Mouse (Mus musculus): ENCODE data around the gene Micu1. TPM values are rescaled to one million over a fixed set of nuclear protein-coding genes. Genes with fewer than 3 reads are reported as not detected.

The Micu1 gene
- polyA plus RNA-seq, 1 experiment from 2014 or later = 42.8 TPM

GRCm38 (mm10) chr10:59825137-59825812, 123.0 kb downstream of the Micu1 start:
- Histone ChIP-seq H3K27me3 (ENCODE audit: control insufficient read depth, insufficient read depth, low read length) (no peaks in the 10 kb centered on the region), H3K9ac (ENCODE audit: low read depth, low read length) (no peak overlapping the region), H3K4me1 (ENCODE audit: control insufficient read depth, insufficient read depth, low read length) (no peaks in the 10 kb centered on the region), H3K27ac (ENCODE audit: low read depth, low read length) (no peak overlapping the region), H3K9me3 (replicated peaks; ENCODE audit: control insufficient read depth, low read length) (no peaks in the 10 kb centered on the region), H3K36me3 (ENCODE audit: control insufficient read depth, insufficient read depth, low read length) (peaks cover 13% of the 10 kb centered on the region), H3K4me3 (ENCODE audit: low read depth, low read length) (no peak overlapping the region), H3K4me2 (no peak overlapping the region)
- 74% methylated on average over 16 of the region's 16 CpGs for WGBS (ENCODE audit: insufficient replicate concordance)
- ATAC-seq (replicated peaks; ENCODE audit: insufficient number of reproducible peaks, low FRiP score, low TSS enrichment) = no peak

GRCm38 (mm10) chr10:59829886-59830285, 127.6 kb downstream of the Micu1 start:
- Histone ChIP-seq H3K4me2 (no peak overlapping the region), H3K4me1 (ENCODE audit: control insufficient read depth, insufficient read depth, low read length) (no peaks in the 10 kb centered on the region), H3K4me3 (ENCODE audit: low read depth, low read length) (no peak overlapping the region), H3K36me3 (ENCODE audit: control insufficient read depth, insufficient read depth, low read length) (peaks cover 15% of the 10 kb centered on the region), H3K27ac (ENCODE audit: low read depth, low read length) (no peak overlapping the region), H3K27me3 (ENCODE audit: control insufficient read depth, insufficient read depth, low read length) (no peaks in the 10 kb centered on the region), H3K9ac (ENCODE audit: low read depth, low read length) (no peak overlapping the region), H3K9me3 (replicated peaks; ENCODE audit: control insufficient read depth, low read length) (no peaks in the 10 kb centered on the region)
- whole genome bisulfite sequencing (ENCODE audit: insufficient replicate concordance) = 93% methylated on average over 6 of the region's 6 CpGs
- no peak for ATAC-seq (replicated peaks; ENCODE audit: insufficient number of reproducible peaks, low FRiP score, low TSS enrichment)

GRCm38 (mm10) chr10:59831950-59832349, 129.7 kb downstream of the Micu1 start:
- no peak overlapping the region for H3K27ac ChIP-seq (ENCODE audit: low read depth, low read length)
- no peak for ATAC-seq (replicated peaks; ENCODE audit: insufficient number of reproducible peaks, low FRiP score, low TSS enrichment)
- H3K4me1 ChIP-seq (ENCODE audit: control insufficient read depth, insufficient read depth, low read length) = no peaks in the 10 kb centered on the region
- no peak overlapping the region for H3K4me2 ChIP-seq
- H3K9ac ChIP-seq (ENCODE audit: low read depth, low read length) = no peak overlapping the region
- 58% methylated on average over 7 of the region's 7 CpGs for WGBS (ENCODE audit: insufficient replicate concordance)
- H3K4me3 ChIP-seq (ENCODE audit: low read depth, low read length) = no peak overlapping the region
- peaks cover 15% of the 10 kb centered on the region for H3K36me3 ChIP-seq (ENCODE audit: control insufficient read depth, insufficient read depth, low read length)
- no peaks in the 10 kb centered on the region for H3K27me3 ChIP-seq (ENCODE audit: control insufficient read depth, insufficient read depth, low read length)
- no peaks in the 10 kb centered on the region for H3K9me3 ChIP-seq (replicated peaks; ENCODE audit: control insufficient read depth, low read length)

- Histone ChIP-seq H3K9me3 (replicated peaks; ENCODE audit: control insufficient read depth, low read length) (no peaks in the 10 kb centered on the region), H3K36me3 (ENCODE audit: control insufficient read depth, insufficient read depth, low read length) (peaks cover 4% of the 10 kb centered on the region), H3K4me1 (ENCODE audit: control insufficient read depth, insufficient read depth, low read length) (no peaks in the 10 kb centered on the region), H3K9ac (ENCODE audit: low read depth, low read length) (no peak overlapping the region), H3K4me2 (no peak overlapping the region), H3K27ac (ENCODE audit: low read depth, low read length) (no peak overlapping the region), H3K4me3 (ENCODE audit: low read depth, low read length) (no peak overlapping the region), H3K27me3 (ENCODE audit: control insufficient read depth, insufficient read depth, low read length) (no peaks in the 10 kb centered on the region)
- 77% methylated on average over 14 of the region's 14 CpGs for WGBS (ENCODE audit: insufficient replicate concordance)
- ATAC-seq (replicated peaks; ENCODE audit: insufficient number of reproducible peaks, low FRiP score, low TSS enrichment) = no peak
Measured at GRCm38 (mm10) chr10:59835301-59836155, 133.3 kb downstream of the Micu1 start.

- Histone ChIP-seq H3K4me1 (ENCODE audit: control insufficient read depth, insufficient read depth, low read length) (no peaks in the 10 kb centered on the region), H3K4me2 (no peak overlapping the region), H3K9me3 (replicated peaks; ENCODE audit: control insufficient read depth, low read length) (no peaks in the 10 kb centered on the region), H3K36me3 (ENCODE audit: control insufficient read depth, insufficient read depth, low read length) (peaks cover 5% of the 10 kb centered on the region), H3K9ac (ENCODE audit: low read depth, low read length) (no peak overlapping the region), H3K27ac (ENCODE audit: low read depth, low read length) (no peak overlapping the region), H3K27me3 (ENCODE audit: control insufficient read depth, insufficient read depth, low read length) (no peaks in the 10 kb centered on the region), H3K4me3 (ENCODE audit: low read depth, low read length) (no peak overlapping the region)
- WGBS (ENCODE audit: insufficient replicate concordance) = 91% methylated on average over 5 of the region's 5 CpGs
- ATAC-seq (replicated peaks; ENCODE audit: insufficient number of reproducible peaks, low FRiP score, low TSS enrichment) = no peak
Measured at GRCm38 (mm10) chr10:59837490-59837889, 135.2 kb downstream of the Micu1 start.

GRCm38 (mm10) chr10:59841434-59841833, 139.2 kb downstream of the Micu1 start:
- WGBS (ENCODE audit: insufficient replicate concordance) = 93% methylated on average over 8 of the region's 8 CpGs

GRCm38 (mm10) chr10:59843125-59843524, 140.8 kb downstream of the Micu1 start:
- H3K4me3 ChIP-seq (ENCODE audit: low read depth, low read length) = no peak overlapping the region
- no peak overlapping the region for H3K9ac ChIP-seq (ENCODE audit: low read depth, low read length)
- no peak overlapping the region for H3K27ac ChIP-seq (ENCODE audit: low read depth, low read length)
- 42% methylated on average over 5 of the region's 5 CpGs for WGBS (ENCODE audit: insufficient replicate concordance)
- H3K4me2 ChIP-seq = no peak overlapping the region
- no peaks in the 10 kb centered on the region for H3K9me3 ChIP-seq (replicated peaks; ENCODE audit: control insufficient read depth, low read length)
- no peaks in the 10 kb centered on the region for H3K4me1 ChIP-seq (ENCODE audit: control insufficient read depth, insufficient read depth, low read length)
- ATAC-seq (replicated peaks; ENCODE audit: insufficient number of reproducible peaks, low FRiP score, low TSS enrichment) = no peak
- H3K27me3 ChIP-seq (ENCODE audit: control insufficient read depth, insufficient read depth, low read length) = no peaks in the 10 kb centered on the region
- H3K36me3 ChIP-seq (ENCODE audit: control insufficient read depth, insufficient read depth, low read length) = 0 out of 2 replicates have a peak, but pooled peaks cover 3% of the 10 kb centered on the region

More at GRCm38 (mm10) chr10:59841434-59841833, 139.2 kb downstream of the Micu1 start:
- Histone ChIP-seq H3K27me3 (ENCODE audit: control insufficient read depth, insufficient read depth, low read length) (no peaks in the 10 kb centered on the region), H3K27ac (ENCODE audit: low read depth, low read length) (no peak overlapping the region), H3K9ac (ENCODE audit: low read depth, low read length) (no peak overlapping the region), H3K9me3 (replicated peaks; ENCODE audit: control insufficient read depth, low read length) (no peaks in the 10 kb centered on the region), H3K4me3 (ENCODE audit: low read depth, low read length) (no peak overlapping the region), H3K4me1 (ENCODE audit: control insufficient read depth, insufficient read depth, low read length) (no peaks in the 10 kb centered on the region), H3K4me2 (no peak overlapping the region), H3K36me3 (ENCODE audit: control insufficient read depth, insufficient read depth, low read length) (0 out of 2 replicates have a peak, but pooled peaks cover 3% of the 10 kb centered on the region)
- no peak for ATAC-seq (replicated peaks; ENCODE audit: insufficient number of reproducible peaks, low FRiP score, low TSS enrichment)

GRCm38 (mm10) chr10:59844686-59845085, 142.4 kb downstream of the Micu1 start:
- no peak overlapping the region for H3K27ac ChIP-seq (ENCODE audit: low read depth, low read length)
- H3K4me3 ChIP-seq (ENCODE audit: low read depth, low read length) = no peak overlapping the region
- no peak for ATAC-seq (replicated peaks; ENCODE audit: insufficient number of reproducible peaks, low FRiP score, low TSS enrichment)
- H3K9ac ChIP-seq (ENCODE audit: low read depth, low read length) = no peak overlapping the region
- 0 out of 2 replicates have a peak, but pooled peaks cover 3% of the 10 kb centered on the region for H3K36me3 ChIP-seq (ENCODE audit: control insufficient read depth, insufficient read depth, low read length)
- H3K9me3 ChIP-seq (replicated peaks; ENCODE audit: control insufficient read depth, low read length) = no peaks in the 10 kb centered on the region
- no peaks in the 10 kb centered on the region for H3K27me3 ChIP-seq (ENCODE audit: control insufficient read depth, insufficient read depth, low read length)
- WGBS (ENCODE audit: insufficient replicate concordance) = 75% methylated on average over 9 of the region's 9 CpGs
- no peak overlapping the region for H3K4me2 ChIP-seq
- H3K4me1 ChIP-seq (ENCODE audit: control insufficient read depth, insufficient read depth, low read length) = peaks cover 4% of the 10 kb centered on the region; the same call in 1 of the 2 replicates

Data from heart, embryonic 11.5 days (tissue).